Comparison of ENCODE assay signal across 23 mouse cellular contexts in genomic region chr2:13263150-13263549, GRCm38 (mm10). TPM values are rescaled to one million over a fixed set of nuclear protein-coding genes. Genes with fewer than 3 reads are reported as not detected.
DNase-seq lines count a peak whose midpoint lies in the region; ATAC-seq lines count a peak whose summit lies in the region.
"Had no signal": no experiment of that assay in that cellular context is flagged by ENCODE, and none has a peak within 500 bp of the region (broad histone marks: within the 10 kb centered on the region; RNA-seq: fewer than 3 reads in every experiment).

No protein-coding gene starts in this region.

- no peak overlapping the region for H3K4me2 ChIP-seq in embryonic facial prominence, embryonic 14.5 days (ENCODE audit: low read depth, low read length)
- H3K4me2 ChIP-seq: embryonic facial prominence, embryonic 12.5 days; embryonic facial prominence, embryonic 15.5 days; forebrain, embryonic 12.5 days had no signal

- WGBS in embryonic facial prominence, embryonic 14.5 days: 37% methylated on average over 4 of the region's 4 CpGs
- 76% methylated on average over 4 of the region's 4 CpGs for WGBS in embryonic facial prominence, embryonic 10.5 days

- ATAC-seq in embryonic facial prominence, embryonic 14.5 days (ENCODE audit: low read depth): peak; percentile 50; the same call in 1 of the 2 replicates
- ATAC-seq in granulocyte monocyte progenitor cell, adult 5-6 weeks (replicated peaks; ENCODE audit: poor library complexity, severe bottlenecking): peak; percentile 55
- ATAC-seq in megakaryocyte progenitor cell, adult 5-6 weeks (replicated peaks; ENCODE audit: poor library complexity): peak; percentile 50
- ATAC-seq: forebrain, embryonic 14.5 days; forebrain, embryonic 16.5 days had no signal

- H3K4me3 ChIP-seq in embryonic facial prominence, embryonic 14.5 days (ENCODE audit: low read depth, low read length): no peak overlapping the region
- H3K4me3 ChIP-seq in embryonic facial prominence, embryonic 10.5 days: no peak overlapping the region
- H3K4me3 ChIP-seq: embryonic facial prominence, embryonic 12.5 days; embryonic facial prominence, embryonic 15.5 days; erythroblast, embryonic 14.5 days; forebrain, embryonic 10.5 days; forebrain, embryonic 12.5 days had no signal

- DNase-seq in embryonic facial prominence, embryonic 14.5 days (ENCODE audit: low spot score): peak; percentile 18
- no peak for DNase-seq in embryonic facial prominence, embryonic 10.5 days (ENCODE audit: low spot score)
- peak; percentile 57 for DNase-seq in 416B (ENCODE audit: low read depth)
- DNase-seq in cerebellum, postnatal 36 days: no peak
- no peak for DNase-seq in kidney, postnatal 10 days
- DNase-seq: adrenal gland, adult 2 months; adrenal gland, postnatal 10 days; adrenal gland, postnatal 25 days; cerebellum, adult 11 months; cerebellum, adult 18-20 months; cerebellum, adult 8-10 months; cerebellum, adult 9-11 months; cerebellum, postnatal 14 days; embryo, embryonic 11 days had no signal

- no peak overlapping the region for H3K9ac ChIP-seq in embryonic facial prominence, embryonic 14.5 days (ENCODE audit: low read depth, low read length)
- H3K9ac ChIP-seq: embryonic facial prominence, embryonic 12.5 days; embryonic facial prominence, embryonic 15.5 days; forebrain, embryonic 12.5 days had no signal

- H3K27me3 ChIP-seq in embryonic facial prominence, embryonic 14.5 days (replicated peaks; ENCODE audit: control insufficient read depth, insufficient read depth, low read length): no peaks in the 10 kb centered on the region
- no peaks in the 10 kb centered on the region for H3K27me3 ChIP-seq in embryonic facial prominence, embryonic 10.5 days (replicated peaks; ENCODE audit: low read depth, poor library complexity, severe bottlenecking)
- H3K27me3 ChIP-seq: embryonic facial prominence, embryonic 12.5 days; embryonic facial prominence, embryonic 15.5 days; forebrain, embryonic 12.5 days had no signal

- H3K36me3 ChIP-seq in embryonic facial prominence, embryonic 14.5 days (ENCODE audit: control insufficient read depth, insufficient read depth, low read length): 0 out of 2 replicates have a peak, but pooled peaks cover 3% of the 10 kb centered on the region
- no peaks in the 10 kb centered on the region for H3K36me3 ChIP-seq in embryonic facial prominence, embryonic 10.5 days (replicated peaks)
- H3K36me3 ChIP-seq: embryonic facial prominence, embryonic 12.5 days; embryonic facial prominence, embryonic 15.5 days; forebrain, embryonic 10.5 days; forebrain, embryonic 12.5 days had no signal

- no peaks in the 10 kb centered on the region for H3K9me3 ChIP-seq in embryonic facial prominence, embryonic 14.5 days (ENCODE audit: control insufficient read depth, low read length)
- H3K9me3 ChIP-seq in embryonic facial prominence, embryonic 10.5 days: no peaks in the 10 kb centered on the region
- H3K9me3 ChIP-seq: embryonic facial prominence, embryonic 12.5 days; embryonic facial prominence, embryonic 15.5 days; forebrain, embryonic 10.5 days; forebrain, embryonic 12.5 days had no signal

- no peaks in the 10 kb centered on the region; the same call in 1 of the 2 replicates for H3K4me1 ChIP-seq in embryonic facial prominence, embryonic 14.5 days (ENCODE audit: control insufficient read depth, insufficient read depth, low read length)
- H3K4me1 ChIP-seq in embryonic facial prominence, embryonic 10.5 days: no peaks in the 10 kb centered on the region
- H3K4me1 ChIP-seq: embryonic facial prominence, embryonic 12.5 days; embryonic facial prominence, embryonic 15.5 days; forebrain, embryonic 10.5 days; forebrain, embryonic 12.5 days had no signal

- H3K27ac ChIP-seq in embryonic facial prominence, embryonic 14.5 days (replicated peaks; ENCODE audit: low read depth, low read length): no peak overlapping the region
- H3K27ac ChIP-seq in embryonic facial prominence, embryonic 10.5 days (replicated peaks): no peak overlapping the region
- H3K27ac ChIP-seq: embryonic facial prominence, embryonic 12.5 days; embryonic facial prominence, embryonic 15.5 days; forebrain, embryonic 10.5 days; forebrain, embryonic 12.5 days had no signal

RNA-seq across cellular contexts. Expression of gene Rsu1, which starts 8.1 kb away (rescaled TPM):
- polyA plus RNA-seq in embryonic facial prominence, embryonic 14.5 days (2014; fragmentation: Nextera tagmentation; extraction: Ambion mirVana): 139 and 140 TPM in 2 replicates
- 70.2 and 80.1 TPM in 2 replicates for polyA plus RNA-seq in embryonic facial prominence, embryonic 10.5 days (2016; fragmentation: Nextera tagmentation; extraction: Ambion mirVana)
- 114 and 115 TPM in 2 replicates for total RNA-seq in granulocyte monocyte progenitor cell, adult 5-6 weeks (2014; fragmentation: Nextera tagmentation)
- total RNA-seq in granulocyte monocyte progenitor cell, adult 5-6 weeks (2017): 149 and 155 TPM in 2 replicates
- 108 and 134 TPM in 2 replicates for total RNA-seq in megakaryocyte progenitor cell, adult 5-6 weeks (2015)
- total RNA-seq in megakaryocyte progenitor cell, adult 5-6 weeks (2017): 144 and 157 TPM in 2 replicates

Comparison
In these comparisons a context has a peak if more than half of its experiments do, and no peak if none do; other contexts are left out.
1. DNase-seq: peak in embryonic facial prominence, embryonic 14.5 days (single experiment) and 416B (single experiment); none in embryonic facial prominence, embryonic 10.5 days (single experiment), cerebellum, postnatal 36 days (0 of 2) and kidney, postnatal 10 days (single experiment).
2. Peak in every context shown above with its lines, with median percentiles within 50 percentile points of each other: ATAC-seq.